Mouse (Mus musculus): ENCODE results near the gene Nup210.

GRCm38 (mm10) chr6:91044628-91045331 is 71.8 kb downstream of the Nup210 start:
- TF ChIP-seq CTCF (IDR thresholded peaks at IDR 0.05; ENCODE audit: extremely low read depth, insufficient read length, insufficient replicate concordance, low read depth, low read length) = no peak
- TF ChIP-seq POLR2A (IDR thresholded peaks at IDR 0.05; ENCODE audit: low read depth, low read length) = no peak

Data from small intestine, adult 2 months (tissue).